Mouse (Mus musculus): ENCODE data around the gene Hsf4.

The Hsf4 gene

DNA sequence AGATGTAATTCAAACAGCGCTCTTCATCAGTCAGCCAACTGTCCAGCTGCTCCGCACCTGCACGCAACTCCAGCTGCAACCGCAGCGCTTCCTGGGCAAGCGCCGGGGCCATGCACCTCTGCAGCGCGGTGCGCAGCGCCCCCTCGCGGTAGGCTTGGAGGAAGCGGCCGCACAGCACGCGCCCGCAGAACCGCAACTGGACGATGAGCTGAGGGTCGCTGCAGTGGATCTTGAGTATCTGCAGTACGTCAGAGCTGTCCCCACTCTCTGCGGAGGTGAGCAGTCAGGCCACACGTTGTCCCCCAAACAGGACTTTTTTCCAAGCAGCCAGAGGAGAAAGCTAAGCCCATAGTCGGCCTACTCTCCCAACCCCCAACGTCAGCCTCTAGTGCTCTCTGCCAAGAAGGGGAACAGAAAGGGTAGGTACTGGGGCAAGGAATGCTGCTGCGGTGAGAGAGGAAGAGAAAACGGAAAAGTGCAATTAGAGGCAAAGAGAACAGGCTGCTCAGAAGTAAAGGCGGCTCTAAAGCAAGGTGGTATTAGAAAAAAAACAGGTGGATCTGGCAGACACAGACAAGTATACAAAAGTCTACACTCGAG, 9.8 kb upstream of the Hsf4 start:
- peak; percentile 87 for DNase-seq

DNA sequence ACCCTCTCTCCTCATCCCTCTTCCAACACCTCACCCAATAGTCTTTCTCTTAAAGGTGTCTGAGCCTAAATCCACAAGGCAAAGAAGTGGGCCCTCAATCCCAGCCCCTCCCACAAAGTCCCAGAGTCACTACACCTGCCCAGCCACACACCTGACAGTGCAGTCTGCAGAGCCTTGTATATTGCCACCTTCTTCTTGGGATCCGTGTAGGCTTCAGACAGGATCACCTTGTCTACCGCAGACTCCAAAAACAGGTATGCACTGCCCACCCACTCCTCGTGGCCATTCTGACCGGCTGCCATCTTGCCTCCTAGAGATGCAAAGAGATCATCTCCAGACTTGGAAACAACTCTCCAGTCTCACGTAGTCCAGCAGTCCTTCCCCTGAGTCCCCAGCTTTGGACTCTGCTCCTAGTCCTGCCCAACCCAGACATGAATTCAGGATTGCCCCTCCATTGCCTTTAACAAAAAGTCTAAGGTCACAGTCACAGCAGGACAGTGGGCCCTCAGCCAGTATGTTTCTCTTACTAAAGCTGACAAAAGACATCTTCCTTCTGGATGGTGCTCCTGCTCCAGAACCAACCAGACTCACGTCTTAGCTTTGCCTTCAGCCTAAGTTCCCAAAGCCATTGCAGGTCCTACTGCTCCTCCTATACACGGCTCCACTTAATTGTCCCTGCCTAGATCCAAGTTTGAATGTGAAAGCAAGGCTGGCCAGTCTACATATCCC, 9.1 kb upstream of the Hsf4 start:
- DNase-seq = no peak

DNA sequence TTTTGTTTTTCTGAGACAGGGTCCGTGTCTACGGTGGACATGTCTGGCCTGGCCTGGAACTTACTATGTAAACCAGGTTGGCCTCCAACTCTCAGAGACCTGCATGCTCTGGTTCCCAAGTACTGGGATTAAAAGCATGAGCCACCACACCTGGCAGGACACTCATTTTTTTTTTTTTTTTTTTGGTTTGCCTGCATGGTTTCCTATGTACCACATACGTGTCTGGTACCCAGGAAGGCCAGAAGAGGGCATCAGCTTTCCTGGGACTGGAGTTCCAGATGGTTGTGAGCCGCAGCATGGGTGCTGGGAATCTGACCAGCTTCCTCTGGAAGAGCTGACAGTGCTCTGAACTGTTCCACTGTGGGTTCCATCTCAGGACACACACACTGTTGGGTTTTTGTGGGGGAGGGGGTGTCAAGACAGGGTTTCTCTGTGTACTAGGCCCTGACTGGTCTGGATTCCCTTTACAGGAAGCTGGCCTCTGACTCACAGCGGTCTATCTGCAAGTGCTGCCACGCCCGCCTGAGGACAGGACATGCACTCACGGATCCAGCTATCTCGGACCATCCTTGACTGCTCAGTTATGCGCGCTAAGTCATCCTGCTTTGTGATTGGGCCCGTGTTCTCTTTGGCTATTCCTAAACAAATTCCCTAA, 8.1 kb upstream of the Hsf4 start:
- DNase-seq = no peak

DNA sequence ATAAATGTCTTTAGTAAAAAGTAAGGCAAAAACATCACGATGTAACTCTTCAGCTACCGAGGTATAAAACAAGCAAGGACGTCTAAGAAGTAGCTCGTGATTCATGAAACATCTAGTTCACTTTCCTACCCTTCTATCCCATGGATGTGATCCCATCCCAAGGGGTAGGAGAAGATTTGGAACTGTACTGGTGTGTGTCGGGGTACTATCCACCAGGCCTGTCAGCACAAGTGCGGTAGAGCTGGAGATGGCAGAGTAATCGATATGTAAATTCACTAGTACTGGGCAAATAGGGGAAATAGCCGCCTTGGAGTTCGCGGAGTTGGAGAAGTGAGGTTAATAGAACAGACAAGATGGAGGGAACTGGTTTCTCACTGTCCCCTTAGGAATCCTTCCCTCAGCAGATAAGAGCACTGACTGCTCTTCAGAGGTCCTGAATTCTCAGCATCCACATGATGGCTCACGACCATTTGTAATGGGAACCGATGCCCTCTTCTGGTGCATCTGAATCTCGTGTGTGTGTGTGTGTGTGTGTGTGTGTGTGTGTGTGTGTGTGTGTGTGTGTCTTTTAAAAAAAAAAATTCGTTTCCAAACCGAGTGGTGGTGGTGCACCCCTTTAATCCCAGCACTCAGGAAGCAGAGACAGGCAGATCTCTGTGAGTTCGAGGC, 6.2 kb upstream of the Hsf4 start:
- no peak for DNase-seq

DNA sequence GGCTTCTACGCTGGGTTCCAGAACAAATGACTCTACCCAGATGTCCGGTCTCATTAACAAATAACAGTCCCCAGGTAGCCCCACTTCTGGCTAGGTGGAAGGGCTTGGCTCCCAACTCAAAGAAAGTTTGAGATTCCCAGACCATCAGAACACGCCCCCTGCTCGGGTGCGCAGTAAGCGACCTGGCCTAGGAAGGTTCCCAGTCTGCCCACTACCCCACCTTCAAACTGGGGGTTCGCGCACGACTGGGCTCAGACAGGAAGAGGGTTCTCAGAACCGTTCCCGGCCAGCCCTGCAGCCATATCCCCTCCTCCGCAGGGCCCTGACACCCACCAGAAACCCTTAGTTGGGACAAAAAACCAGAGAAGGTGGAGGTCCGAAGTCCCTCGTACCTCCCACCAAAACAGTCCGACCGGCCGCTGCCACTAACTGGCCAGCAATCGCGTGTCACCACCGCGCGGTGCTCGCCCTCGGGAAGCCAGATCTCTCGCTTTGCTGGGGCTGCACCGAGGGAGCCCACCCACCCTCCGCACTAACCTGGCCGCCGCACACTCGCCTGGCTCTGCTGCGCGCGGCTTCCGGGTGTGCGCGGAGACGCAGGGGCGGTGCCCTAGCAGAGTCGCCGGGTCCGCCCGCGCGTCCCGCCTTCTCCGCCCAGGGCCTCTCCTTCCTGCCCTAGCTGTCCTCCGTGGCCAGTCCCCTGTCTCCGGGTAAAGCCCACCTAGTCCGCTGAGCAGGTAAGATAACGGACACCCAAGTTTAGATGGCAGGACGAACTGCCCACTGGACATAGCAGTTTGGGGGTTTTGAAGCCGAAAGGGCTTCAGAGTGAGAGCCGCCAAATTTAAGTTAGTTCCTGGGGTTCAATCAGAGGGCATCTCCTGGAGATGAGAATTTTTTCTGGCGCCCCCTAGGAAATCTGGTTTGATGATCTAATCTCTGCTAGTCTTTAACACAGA, 5.3 kb upstream of the Hsf4 start, which contains the start of the genes Tradd and Fbxl8:
Tradd (minus strand) TSS at position 586 of the 959 bp plus-strand sequence.
Fbxl8 (plus strand) TSS at position 625 of the 959 bp plus-strand sequence.
- peak; percentile 88 for DNase-seq

DNA sequence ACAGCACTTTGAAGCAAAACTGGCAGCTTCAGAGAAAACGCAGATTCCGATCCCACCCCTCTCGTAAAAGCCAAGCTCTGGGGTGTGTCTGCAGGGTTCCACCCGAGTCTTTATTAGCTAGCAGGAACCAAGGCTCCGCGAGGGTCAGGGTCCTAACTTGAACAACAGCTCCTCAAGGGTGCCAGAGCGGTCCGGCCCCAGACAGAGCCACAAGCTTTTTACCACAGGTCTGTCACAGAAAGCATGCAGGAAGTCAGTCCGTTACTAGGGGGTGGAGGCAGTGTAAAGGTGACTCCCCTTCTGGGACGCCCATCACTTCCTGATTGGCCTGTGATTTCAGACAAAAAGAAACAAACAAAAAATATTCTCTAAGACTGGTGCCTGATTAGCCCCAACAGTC, 4.5 kb upstream of the Hsf4 start:
- DNase-seq = peak; percentile 41

DNA sequence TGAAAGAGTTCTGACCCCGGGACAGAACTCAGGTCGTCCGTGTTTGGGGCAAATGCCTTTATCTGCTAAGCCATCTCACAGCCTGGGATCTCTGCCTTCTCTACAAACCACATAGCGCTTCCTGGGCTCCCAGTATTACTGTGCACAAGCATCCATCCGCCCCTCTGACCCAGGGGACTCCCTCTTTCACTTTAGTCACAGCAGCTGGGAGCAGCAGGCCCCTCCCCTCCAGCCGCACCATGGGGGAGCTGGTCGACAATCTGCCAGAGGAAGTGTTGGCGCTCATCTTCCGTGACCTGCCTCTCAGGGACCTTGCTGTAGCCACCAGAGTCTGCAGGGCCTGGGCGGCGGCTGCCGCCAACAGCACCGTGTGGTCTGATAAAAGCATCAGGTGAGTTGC, 2.8 kb upstream of the Hsf4 start:
- no peak for DNase-seq

DNA sequence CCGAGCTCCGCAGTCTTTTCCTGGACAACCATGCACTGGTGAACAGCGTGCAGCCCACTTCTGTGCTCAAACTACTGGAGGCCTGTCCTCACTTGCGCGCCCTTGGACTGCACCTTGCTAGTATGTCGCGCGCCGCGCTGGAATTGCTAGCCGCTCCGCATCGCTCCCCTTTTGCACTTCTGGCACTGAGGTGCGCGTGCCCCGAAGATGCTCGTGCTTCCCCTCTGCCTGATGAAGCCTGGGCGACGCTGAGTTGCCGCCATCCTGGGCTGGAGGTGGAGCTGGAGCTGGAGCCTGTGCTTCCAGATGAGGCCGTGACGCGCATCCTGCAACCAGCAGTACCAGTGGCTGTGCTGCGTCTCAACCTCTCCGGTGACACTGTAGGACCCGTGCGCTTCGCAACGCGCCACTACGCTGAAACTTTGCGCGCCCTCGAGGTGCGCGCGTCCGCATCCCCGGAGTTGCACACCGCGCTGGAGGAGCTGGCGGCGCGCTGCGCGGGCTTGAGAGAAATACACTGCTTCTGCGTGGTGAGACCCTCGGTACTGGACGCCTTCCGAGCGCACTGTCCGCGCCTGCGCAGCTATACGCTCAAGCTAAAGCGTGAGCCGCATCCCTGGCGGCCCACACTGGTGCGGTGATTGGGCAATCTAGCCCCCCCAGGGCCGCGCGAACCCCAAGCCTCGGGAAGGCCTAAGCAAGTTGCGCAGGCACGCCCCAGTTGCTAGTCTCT, 1.1 kb upstream of the Hsf4 start:
- peak; percentile 66 for DNase-seq

DNA sequence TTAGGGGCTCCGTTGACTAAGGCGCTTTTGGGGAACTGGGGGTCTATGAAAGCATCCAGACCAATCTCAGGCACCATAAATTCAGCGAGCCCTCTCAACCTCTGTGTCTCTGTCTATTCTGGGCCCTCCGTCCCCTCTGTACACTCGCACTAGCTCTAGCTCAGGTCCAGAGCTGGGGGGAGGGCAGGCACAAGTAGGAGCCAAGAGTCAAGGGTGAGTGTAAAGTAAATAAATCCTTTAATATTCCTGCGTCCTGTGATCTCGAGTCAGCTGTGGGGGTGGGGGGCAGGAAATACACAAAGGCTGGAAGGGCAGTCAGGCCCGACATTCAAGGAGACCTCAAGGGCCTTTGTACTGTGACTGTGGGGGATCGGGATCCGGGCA, 534 bp upstream of the Hsf4 start:
- peak; percentile 57 for DNase-seq

DNA sequence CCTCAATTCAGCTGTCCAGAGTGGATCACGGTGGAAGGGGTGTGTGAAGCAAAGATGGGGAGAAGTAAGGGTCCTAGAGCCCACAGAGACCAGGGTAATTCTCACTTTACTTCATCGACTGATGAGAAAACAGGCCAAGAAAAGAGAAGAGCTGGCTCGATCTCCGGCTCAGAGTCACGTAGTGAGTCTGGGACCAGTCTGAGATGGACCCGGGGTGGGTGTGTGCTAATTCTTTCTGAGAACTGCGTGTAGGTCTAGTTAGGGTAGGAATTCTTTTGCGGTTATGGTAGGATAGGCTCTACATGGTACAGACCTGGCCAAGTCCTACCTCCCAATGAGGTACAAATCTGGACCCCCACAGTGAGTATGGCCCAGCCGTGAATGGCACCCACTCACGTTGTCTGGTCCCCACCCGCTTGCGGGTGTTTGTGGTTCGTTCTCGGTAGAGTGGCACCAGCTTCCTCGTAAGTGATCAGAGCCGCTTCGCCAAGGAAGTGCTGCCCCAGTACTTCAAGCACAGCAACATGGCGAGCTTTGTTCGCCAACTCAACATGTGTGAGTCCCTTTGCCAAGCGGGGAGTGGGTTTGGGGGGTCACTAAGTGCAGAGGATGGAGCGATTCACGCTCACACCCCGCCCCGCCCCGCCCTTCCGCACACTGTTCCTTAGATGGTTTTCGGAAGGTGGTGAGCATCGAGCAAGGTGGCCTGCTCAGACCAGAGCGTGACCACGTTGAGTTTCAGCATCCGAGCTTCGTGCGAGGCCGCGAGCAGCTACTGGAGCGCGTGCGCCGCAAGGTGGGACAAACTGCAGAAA, 707 bp downstream of the Hsf4 start:
- no peak for DNase-seq

DNA sequence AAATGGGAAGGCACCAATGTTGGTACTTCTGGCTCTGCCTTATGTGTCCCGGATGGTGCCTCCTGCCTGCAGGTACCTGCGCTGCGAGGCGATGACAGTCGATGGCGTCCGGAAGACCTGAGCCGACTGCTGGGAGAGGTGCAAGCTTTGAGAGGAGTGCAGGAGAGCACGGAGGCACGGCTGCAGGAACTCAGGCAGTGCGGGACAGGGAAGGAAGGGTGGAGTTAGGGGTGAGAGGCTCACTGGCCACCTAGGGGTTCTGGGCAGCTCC, 1.2 kb downstream of the Hsf4 start:
- no peak for DNase-seq

DNA sequence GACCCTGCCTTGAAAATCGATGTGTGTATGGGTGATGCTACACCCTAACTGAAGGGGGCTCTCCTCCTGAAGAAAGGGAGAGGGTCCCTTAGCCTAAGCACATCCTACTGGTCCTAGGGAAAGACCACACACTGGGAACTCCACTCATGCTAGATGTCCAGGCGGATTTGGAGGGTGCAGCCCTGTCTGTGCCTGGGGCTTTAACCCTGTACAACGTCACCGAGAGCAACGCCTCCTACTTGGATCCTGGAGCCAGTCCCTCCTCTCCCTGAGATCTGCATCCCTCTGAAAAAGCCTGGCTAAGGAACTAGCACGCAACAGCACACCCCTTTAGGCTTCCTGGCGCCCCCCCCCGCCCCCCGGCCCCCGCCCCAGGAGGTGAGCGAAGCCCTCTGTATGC, 5.8 kb downstream of the Hsf4 start:
- DNase-seq = no peak

DNA sequence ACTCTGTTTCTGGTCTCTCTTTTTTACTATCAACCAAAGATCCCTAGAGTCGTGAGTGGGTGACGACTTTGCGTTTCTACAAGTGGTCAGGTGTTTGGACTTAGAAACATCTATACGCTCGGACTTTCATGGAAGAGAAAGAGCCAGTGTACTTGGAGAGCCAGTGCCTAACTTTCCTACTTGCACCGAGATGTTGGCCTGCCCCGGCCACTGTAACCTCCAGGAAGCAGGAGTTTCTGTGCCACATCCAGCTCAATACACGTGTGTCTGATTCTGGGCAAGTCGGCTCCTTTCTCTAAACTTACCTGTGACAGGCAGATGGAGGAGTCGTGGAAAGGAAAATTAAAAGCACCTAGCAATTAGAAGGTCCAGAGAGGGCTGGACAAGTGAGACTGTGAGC, 6.2 kb downstream of the Hsf4 start, which contains the start of gene Nol3:
Nol3 (plus strand) TSS at position 301 of the 400 bp plus-strand sequence.
- DNase-seq = no peak

DNA sequence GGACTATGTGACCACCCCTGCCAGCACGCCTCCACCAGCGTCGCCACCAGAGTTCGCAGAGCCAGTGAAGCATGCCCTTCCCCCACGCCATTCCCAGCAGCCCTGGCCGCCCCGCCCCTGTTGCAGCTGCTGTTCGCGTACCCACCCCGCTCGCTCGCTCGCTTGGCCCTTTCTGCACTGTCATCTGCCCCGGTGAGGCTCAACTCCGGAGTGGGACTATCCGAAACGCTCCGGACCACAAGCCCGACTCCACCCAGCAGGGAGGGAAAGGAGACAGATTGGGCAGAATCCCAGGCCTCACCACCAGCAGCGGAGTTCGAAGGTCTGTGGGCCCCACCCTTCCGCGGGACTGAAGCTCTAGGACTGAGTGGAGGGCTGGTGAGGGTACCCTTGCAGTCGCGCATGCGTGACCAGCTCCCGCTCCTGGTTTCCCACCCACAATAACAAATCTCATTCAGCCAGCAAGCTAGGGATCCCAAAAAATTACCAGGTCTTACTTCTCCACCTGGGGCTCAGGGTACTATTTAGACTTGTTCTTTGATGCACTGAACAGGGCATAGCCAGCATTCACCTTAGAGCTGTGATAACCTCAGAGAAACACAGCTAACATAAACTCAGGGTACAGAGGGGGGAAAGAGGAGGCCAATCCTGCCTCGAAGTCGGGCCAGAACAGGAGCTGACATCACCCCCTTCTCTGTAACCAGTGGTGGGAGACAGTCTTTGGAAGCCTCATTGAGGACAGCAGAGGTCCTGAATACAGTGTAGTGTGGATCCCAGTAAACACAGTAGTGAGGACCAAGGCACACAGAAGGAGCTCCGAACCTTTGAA, 6.9 kb downstream of the Hsf4 start:
- DNase-seq = peak; percentile 78

DNA sequence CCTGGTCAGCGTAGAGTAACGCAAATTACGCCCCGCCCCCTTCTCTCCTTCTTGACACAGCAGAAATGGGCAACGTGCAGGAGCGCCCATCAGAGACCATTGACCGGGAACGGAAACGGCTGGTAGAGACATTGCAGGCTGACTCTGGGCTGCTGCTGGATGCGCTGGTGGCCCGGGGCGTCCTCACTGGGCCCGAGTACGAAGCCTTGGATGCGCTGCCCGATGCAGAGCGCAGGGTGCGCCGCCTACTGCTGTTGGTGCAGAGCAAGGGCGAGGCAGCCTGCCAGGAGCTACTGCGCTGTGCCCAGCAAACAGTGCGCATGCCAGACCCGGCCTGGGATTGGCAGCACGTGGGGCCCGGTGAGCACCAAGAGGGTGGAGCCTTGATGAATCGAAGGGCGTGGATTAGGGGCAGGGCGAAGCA, 9.3 kb downstream of the Hsf4 start:
- peak; percentile 81 for DNase-seq

DNA sequence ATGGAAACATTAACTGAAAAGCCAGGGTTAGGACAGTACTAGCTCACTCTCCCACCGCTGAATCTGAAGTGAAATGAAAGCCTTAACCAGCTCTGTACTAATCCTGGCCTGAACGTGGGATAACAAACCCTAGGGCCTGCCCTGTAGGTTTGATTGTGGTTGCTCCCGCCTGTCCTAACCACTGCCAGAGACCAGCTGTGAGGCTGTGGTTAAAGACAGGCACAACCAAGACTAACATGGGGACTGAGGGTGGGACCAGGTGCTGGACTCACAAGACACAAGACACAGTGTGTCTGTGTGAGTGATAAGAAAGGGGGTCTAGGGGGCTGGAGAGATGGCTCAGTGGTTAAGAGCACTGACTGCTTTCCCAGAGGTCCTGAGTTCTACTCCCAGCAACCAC, 11.0 kb downstream of the Hsf4 start:
- DNase-seq = no peak

DNA sequence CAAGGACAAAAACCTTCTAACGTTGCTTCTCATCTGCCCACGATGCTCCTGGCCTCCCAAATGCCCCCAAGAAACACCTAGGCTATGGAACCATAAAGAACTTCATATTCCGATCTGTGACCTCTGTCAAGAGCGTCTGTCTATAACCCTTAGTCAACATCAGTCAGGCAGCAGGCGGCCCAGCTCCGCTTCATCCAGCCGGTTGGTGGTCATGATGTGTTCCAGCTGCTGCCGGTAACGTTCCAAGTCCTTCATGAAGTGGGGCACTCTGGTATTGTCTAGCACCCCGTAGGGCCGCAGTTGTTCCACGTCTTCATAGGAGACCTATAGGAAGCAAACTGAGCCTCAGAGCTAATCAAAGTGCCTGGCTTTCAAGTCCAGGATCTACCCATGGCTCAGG, 12.2 kb downstream of the Hsf4 start:
- DNase-seq = no peak

DNA sequence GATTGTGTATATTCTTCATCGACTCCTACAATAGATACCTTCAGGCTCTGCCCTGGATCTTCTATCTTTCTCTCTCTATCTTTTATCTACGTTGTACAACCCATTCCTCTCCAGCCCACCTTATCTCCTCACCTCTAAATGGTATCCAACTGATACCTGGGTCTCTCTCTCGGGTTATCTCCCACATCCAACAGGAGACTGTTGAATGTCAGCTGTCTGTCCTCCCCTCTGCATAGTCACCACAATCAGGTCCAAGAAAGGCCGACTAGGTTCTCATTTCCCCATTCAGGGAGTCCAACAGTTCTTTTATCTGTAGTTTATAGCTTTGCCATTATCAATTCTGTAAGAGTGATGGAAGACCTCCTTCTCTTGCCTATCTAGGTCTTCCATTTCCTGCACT, 12.6 kb downstream of the Hsf4 start:
- no peak for DNase-seq

DNA sequence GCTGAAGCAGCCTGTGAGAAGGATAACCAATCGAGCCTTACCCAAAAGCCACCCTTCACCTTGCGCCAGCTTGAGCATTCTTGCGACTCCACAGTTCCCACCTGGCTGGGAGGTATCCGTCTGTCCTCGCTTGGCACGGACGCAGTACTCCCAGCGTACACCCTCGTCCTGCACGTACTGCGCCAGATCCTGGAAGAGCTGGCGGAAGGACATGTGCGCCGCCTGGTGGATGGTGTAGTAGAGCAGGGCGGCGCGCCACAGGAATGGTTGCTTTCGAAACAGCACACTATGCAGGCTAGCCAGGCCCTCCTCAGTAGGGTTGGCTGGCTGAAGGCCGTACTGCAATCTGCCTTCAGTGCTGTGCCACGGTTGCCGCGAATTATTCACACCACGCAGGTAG, 13.5 kb downstream of the Hsf4 start:
- DNase-seq = peak; percentile 71

DNA sequence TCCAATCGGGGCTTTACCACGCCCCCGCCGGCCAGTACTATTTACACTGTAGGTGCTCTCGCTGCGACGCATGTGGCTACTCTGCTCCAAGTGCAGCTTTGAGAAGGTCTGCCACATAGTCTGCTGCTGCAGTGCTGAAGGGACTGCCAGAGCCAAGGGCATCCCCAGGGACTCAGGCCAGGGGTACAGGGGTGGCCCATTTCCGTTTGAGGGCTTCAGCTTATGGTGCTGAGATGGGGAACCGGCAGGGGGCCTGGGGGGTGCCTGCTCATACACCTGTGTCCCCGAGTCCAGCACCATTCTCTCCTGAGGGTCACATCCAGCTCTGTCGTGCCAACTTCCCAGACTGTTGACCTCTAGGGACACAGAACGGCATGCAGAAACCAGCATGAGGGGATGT, 15.9 kb downstream of the Hsf4 start:
- no peak for DNase-seq
